Mouse (Mus musculus) olfactory bulb, adult 2 months (tissue): ENCODE data around the gene Orc4. TPM values are rescaled to one million over a fixed set of nuclear protein-coding genes. Genes with fewer than 3 reads are reported as not detected.

Experiments
- H3K27ac ChIP-seq: fragments of 200-500 bp; 2 replicates; pipeline ENCODE4 v1.5.1; 2012; ENCODE audit warnings: low read depth, low read length; ENCODE audit not compliant: insufficient read depth
- H3K4me1 ChIP-seq: fragments of 200-500 bp; 2 replicates; pipeline ENCODE4 v1.6.1; 2012; ENCODE audit warnings: low read length; ENCODE audit not compliant: control insufficient read depth, insufficient read depth
- H3K4me3 ChIP-seq: fragments of 200-500 bp; 2 replicates; pipeline ENCODE4 v1.5.1; 2012; ENCODE audit warnings: mild to moderate bottlenecking, low read depth, low read length, moderate library complexity; ENCODE audit not compliant: insufficient read depth
- CTCF ChIP-seq: fragments of 200-500 bp; IDR thresholded peaks from 2 replicates; pipeline ENCODE4 v1.5.1; 2012; ENCODE audit warnings: low read depth, mild to moderate bottlenecking, low read length, moderate library complexity; ENCODE audit not compliant: insufficient read depth
- POLR2A ChIP-seq: fragments of 200-500 bp; IDR thresholded peaks from 2 replicates; pipeline ENCODE4 v1.6.1; 2012; ENCODE audit warnings: mild to moderate bottlenecking, low read depth, low read length, moderate library complexity; ENCODE audit not compliant: insufficient read depth
- WGBS: fragments of 180-500 bp; shearing (Covaris S2); methylation state at CpG from one replicate; pipeline ENCODE4 v1.1.7; 2018; 5-methylcytosine and 5-hydroxymethylcytosine counted together
- polyA plus RNA-seq: library from polyadenylated mRNA; stranded (reverse); fragments of >200 nt; gene quantifications from 2 replicates; pipeline ENCODE4 v1.2.4, GENCODE M21; 2012; ENCODE audit warnings: low replicate concordance; ENCODE audit not compliant: missing spikeins, insufficient read depth, insufficient read length

The Orc4 gene
- polyA plus RNA-seq = not detected in 2 replicates

- Histone ChIP-seq H3K27ac (peak within 1 kb of the TSS; percentile 100), H3K4me1 (no peaks in the 10 kb centered on the region), H3K4me3 (peak within 1 kb of the TSS; percentile 95)
- TF ChIP-seq POLR2A = no peak
- no peak for TF ChIP-seq CTCF
- WGBS = 0% methylated on average over 2 of the region's 2 CpGs
These were observed at the start of gene Orc4 for GRCm38 (mm10) chr2:48950252-48950315. Gene Orc4, minus strand, starts transcription at chr2:48950277.

DNA sequence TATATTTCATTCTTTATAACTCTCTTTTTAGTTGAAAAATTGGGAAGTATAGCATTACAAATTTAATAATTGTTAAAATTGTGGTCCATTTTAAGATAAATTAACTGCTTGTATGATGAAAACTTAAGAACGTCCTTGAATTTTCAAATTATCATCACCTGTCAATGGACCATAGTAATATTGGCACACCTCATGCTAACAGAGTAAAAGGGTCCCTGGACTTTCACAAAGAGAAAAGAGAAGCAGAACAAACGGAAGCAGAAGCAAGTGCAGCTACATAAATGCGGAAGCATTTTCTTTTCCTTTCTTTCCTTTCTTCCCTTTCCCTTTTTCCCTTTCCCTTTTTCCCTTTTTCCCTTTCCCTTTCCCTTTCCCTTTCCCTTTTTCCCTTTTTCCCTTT, 40.2 kb upstream of the Orc4 start:
- Histone ChIP-seq H3K27ac (no peak overlapping the region), H3K4me1 (no peaks in the 10 kb centered on the region), H3K4me3 (no peak overlapping the region)
- no peak for TF ChIP-seq POLR2A
- TF ChIP-seq CTCF = no peak
- WGBS = 89% methylated on average over 3 of the region's 3 CpGs

DNA sequence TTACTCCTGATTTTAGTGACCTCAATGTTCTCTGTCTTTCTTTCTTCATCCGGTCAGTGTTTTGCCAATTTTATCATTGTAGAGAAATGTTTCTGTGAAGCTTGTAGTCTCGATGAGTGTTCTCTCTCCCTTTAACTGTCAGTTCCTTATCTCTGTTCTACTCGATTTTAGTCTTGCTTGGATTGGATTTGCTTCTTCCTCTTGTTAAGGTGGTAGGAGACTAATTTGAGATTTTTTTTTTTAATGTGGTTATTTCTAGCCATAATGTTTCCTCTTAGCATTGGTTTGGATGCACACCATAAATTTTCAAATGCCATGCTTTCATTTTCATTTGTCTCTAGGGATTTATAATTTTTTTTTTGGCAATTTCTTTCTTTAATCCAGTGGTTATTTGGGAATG, 28.8 kb upstream of the Orc4 start:
- 86% methylated on average over 3 of the region's 3 CpGs for WGBS
- H3K4me3 ChIP-seq = no peak overlapping the region
- TF ChIP-seq POLR2A (no peak), CTCF (no peak)
- no peak overlapping the region for H3K27ac ChIP-seq
- no peaks in the 10 kb centered on the region for H3K4me1 ChIP-seq

- no peaks in the 10 kb centered on the region for H3K4me1 ChIP-seq
- no peak overlapping the region for H3K4me3 ChIP-seq
- 39% methylated on average over 3 of the region's 3 CpGs for WGBS
- H3K27ac ChIP-seq = no peak overlapping the region
- no peak for TF ChIP-seq CTCF
- no peak for TF ChIP-seq POLR2A
These were observed 6.5 kb upstream of the Orc4 start for GRCm38 (mm10) chr2:48956591-48956990.

DNA sequence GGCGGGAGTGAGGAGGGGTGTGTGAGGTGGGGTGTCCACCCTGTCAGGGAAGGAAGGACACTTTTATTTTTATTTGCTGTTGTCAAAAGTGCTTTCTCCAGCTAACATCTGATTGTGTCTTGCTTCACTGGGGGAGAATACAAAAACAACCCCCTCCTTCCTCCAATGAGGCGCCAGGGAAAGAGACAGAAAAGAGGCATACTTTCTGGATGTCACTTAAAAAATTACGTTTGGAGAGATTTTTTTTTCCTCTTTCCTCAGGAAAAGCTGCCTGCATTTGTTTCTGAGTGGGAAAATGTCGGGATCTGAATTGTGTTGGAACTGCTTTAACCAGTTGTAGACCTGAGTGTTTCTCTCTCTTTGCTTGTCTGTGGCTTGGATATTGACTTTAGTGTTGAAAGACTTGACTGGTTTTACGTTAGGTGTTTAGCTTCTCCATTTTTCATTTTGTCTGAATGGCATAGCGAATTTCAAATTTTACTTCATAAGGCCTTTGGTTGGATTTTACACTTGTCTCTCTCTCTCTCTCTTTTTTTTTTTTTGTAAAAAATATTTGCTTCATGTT, 321 bp upstream of the Orc4 start:
- Histone ChIP-seq H3K27ac (no peak overlapping the region), H3K4me3 (peak overlapping the region; percentile 95), H3K4me1 (no peaks in the 10 kb centered on the region)
- TF ChIP-seq POLR2A = no peak
- TF ChIP-seq CTCF = no peak
- WGBS = 7% methylated on average over 5 of the region's 6 CpGs

- peak overlapping the region; percentile 100 for H3K27ac ChIP-seq
- WGBS = 1% methylated on average over 9 of the region's 9 CpGs
- H3K4me3 ChIP-seq = peak overlapping the region; percentile 95
- no peak for TF ChIP-seq CTCF
- TF ChIP-seq POLR2A = 0 out of 2 replicates have a peak, but pooled peaks have one; percentile 22
- H3K4me1 ChIP-seq = no peaks in the 10 kb centered on the region
These were observed 280 bp downstream of the Orc4 start for GRCm38 (mm10) chr2:48949743-48950251.

GRCm38 (mm10) chr2:48948841-48949584, 1.1 kb downstream of the Orc4 start, which contains the start of gene Mbd5:
Gene Mbd5, plus strand, starts transcription at chr2:48949508.
- H3K4me1 ChIP-seq = no peaks in the 10 kb centered on the region
- under 1% methylated on average over 48 of the region's 49 CpGs for WGBS
- H3K4me3 ChIP-seq = peak within 1 kb of the TSS; percentile 95
- peak; percentile 86 for TF ChIP-seq POLR2A
- no peak for TF ChIP-seq CTCF
- H3K27ac ChIP-seq = peak within 1 kb of the TSS; percentile 100

GRCm38 (mm10) chr2:48947761-48948160, 2.3 kb downstream of the Orc4 start:
- H3K4me3 ChIP-seq = no peak overlapping the region
- H3K4me1 ChIP-seq = no peaks in the 10 kb centered on the region
- no peak for TF ChIP-seq CTCF
- no peak for TF ChIP-seq POLR2A
- 43% methylated on average over 3 of the region's 3 CpGs for WGBS
- H3K27ac ChIP-seq = no peak overlapping the region

GRCm38 (mm10) chr2:48935058-48935457, 15.0 kb downstream of the Orc4 start:
- TF ChIP-seq CTCF (no peak), POLR2A (no peak)
- H3K4me3 ChIP-seq = no peak overlapping the region

DNA sequence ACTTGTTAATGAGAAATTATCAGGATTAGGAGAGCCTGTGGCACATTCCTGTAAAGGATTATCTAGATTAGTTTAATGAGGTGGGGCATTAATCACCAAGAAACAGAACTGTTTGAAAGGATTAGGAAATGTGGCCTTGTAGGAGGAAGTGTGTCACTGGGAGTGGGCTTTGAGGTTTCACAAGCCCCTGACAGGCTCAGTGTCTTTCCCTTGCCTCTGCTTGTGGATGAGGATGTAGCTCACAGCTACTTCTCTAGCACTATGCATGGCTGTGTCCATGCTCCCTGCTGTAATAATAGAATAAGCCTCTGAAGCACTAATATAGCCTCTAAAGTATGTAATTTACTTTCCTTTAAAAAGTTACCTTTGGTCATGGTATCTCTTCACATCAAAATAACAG, 34.2 kb downstream of the Orc4 start:
- Histone ChIP-seq H3K27ac (no peak overlapping the region), H3K4me3 (no peak overlapping the region), H3K4me1 (no peaks in the 10 kb centered on the region)
- no peak for TF ChIP-seq POLR2A
- no peak for TF ChIP-seq CTCF

More at GRCm38 (mm10) chr2:48935058-48935457, 15.0 kb downstream of the Orc4 start:
- WGBS = 86% methylated on average over 2 of the region's 2 CpGs
- Histone ChIP-seq H3K27ac (no peak overlapping the region), H3K4me1 (no peaks in the 10 kb centered on the region)
